Mouse (Mus musculus): ENCODE measurements around the gene Tfdp2. TPM values are rescaled to one million over a fixed set of nuclear protein-coding genes. Genes with fewer than 3 reads are reported as not detected.

Gene Tfdp2
- total and polyA plus RNA-seq, 2 experiments from 2014 or later = 13.5 to 15.7 TPM

- no peak overlapping the region for H3K4me3 ChIP-seq (ENCODE audit: low read depth, low read length)
- 0 out of 2 replicates have a peak, but pooled peaks cover 2% of the 10 kb centered on the region for H3K4me1 ChIP-seq (ENCODE audit: insufficient read depth, low read length)
- TF ChIP-seq CTCF (IDR thresholded peaks at IDR 0.05) = no peak
- no peaks in the 10 kb centered on the region for H3K36me3 ChIP-seq (ENCODE audit: insufficient read depth, low read length)
- no peak overlapping the region for H3K4me2 ChIP-seq (ENCODE audit: low read depth, low read length, poor library complexity, severe bottlenecking)
- H3K27me3 ChIP-seq (ENCODE audit: insufficient read depth, low read length) = no peaks in the 10 kb centered on the region
- DNase-seq (ENCODE audit: low spot score) (peak; percentile 34), ATAC-seq (ENCODE audit: low FRiP score) (no peak)
- no peak overlapping the region for H3K27ac ChIP-seq (ENCODE audit: low read depth, low read length)
- no peak overlapping the region for H3K9ac ChIP-seq (replicated peaks; ENCODE audit: low read length, poor library complexity, severe bottlenecking)
- WGBS = 65% methylated on average over 8 of the region's 8 CpGs
- no peaks in the 10 kb centered on the region for H3K9me3 ChIP-seq (ENCODE audit: low read length)
These were observed 157.7 kb downstream of the Tfdp2 start for GRCm38 (mm10) chr9:96353799-96354198.

GRCm38 (mm10) chr9:96360056-96360455 lies 164.0 kb downstream of the Tfdp2 start:
- Histone ChIP-seq H3K27me3 (ENCODE audit: insufficient read depth, low read length) (no peaks in the 10 kb centered on the region), H3K4me3 (ENCODE audit: low read depth, low read length) (no peak overlapping the region), H3K4me2 (ENCODE audit: low read depth, low read length, poor library complexity, severe bottlenecking) (no peak overlapping the region), H3K27ac (ENCODE audit: low read depth, low read length) (no peak overlapping the region), H3K9me3 (ENCODE audit: low read length) (no peaks in the 10 kb centered on the region), H3K9ac (replicated peaks; ENCODE audit: low read length, poor library complexity, severe bottlenecking) (no peak overlapping the region), H3K4me1 (ENCODE audit: insufficient read depth, low read length) (peaks cover 11% of the 10 kb centered on the region; the same call in 1 of the 2 replicates), H3K36me3 (ENCODE audit: insufficient read depth, low read length) (no peaks in the 10 kb centered on the region)
- DNase-seq (ENCODE audit: low spot score) (no peak), ATAC-seq (ENCODE audit: low FRiP score) (no peak)
- WGBS = 90% methylated on average over 3 of the region's 3 CpGs
- no peak for TF ChIP-seq CTCF (IDR thresholded peaks at IDR 0.05)

- peak overlapping the region; percentile 90 for H3K9ac ChIP-seq (replicated peaks; ENCODE audit: low read length, poor library complexity, severe bottlenecking)
- under 1% methylated on average over 62 of the region's 64 CpGs for WGBS
- peaks cover 11% of the 10 kb centered on the region; the same call in 1 of the 2 replicates for H3K4me1 ChIP-seq (ENCODE audit: insufficient read depth, low read length)
- peak overlapping the region; percentile 86 for H3K4me3 ChIP-seq (ENCODE audit: low read depth, low read length)
- H3K9me3 ChIP-seq (ENCODE audit: low read length) = no peaks in the 10 kb centered on the region
- H3K27ac ChIP-seq (ENCODE audit: low read depth, low read length) = peak overlapping the region; percentile 84
- ATAC-seq (ENCODE audit: low FRiP score) = peak; percentile 63
- DNase-seq (ENCODE audit: low spot score) = peak; percentile 47
- no peaks in the 10 kb centered on the region for H3K36me3 ChIP-seq (ENCODE audit: insufficient read depth, low read length)
- no peaks in the 10 kb centered on the region for H3K27me3 ChIP-seq (ENCODE audit: insufficient read depth, low read length)
- peak overlapping the region; percentile 63 for H3K4me2 ChIP-seq (ENCODE audit: low read depth, low read length, poor library complexity, severe bottlenecking)
- TF ChIP-seq CTCF (IDR thresholded peaks at IDR 0.05) = no peak
These were observed 167.6 kb downstream of the Tfdp2 start for GRCm38 (mm10) chr9:96363581-96364140.

- Histone ChIP-seq H3K27me3 (ENCODE audit: insufficient read depth, low read length) (no peaks in the 10 kb centered on the region), H3K9ac (replicated peaks; ENCODE audit: low read length, poor library complexity, severe bottlenecking) (peak within 1 kb of the TSS; percentile 90), H3K4me3 (ENCODE audit: low read depth, low read length) (peak within 1 kb of the TSS; percentile 86), H3K4me2 (ENCODE audit: low read depth, low read length, poor library complexity, severe bottlenecking) (peak within 1 kb of the TSS; percentile 63), H3K27ac (ENCODE audit: low read depth, low read length) (peak within 1 kb of the TSS; percentile 84), H3K9me3 (ENCODE audit: low read length) (no peaks in the 10 kb centered on the region), H3K36me3 (ENCODE audit: insufficient read depth, low read length) (no peaks in the 10 kb centered on the region), H3K4me1 (ENCODE audit: insufficient read depth, low read length) (peaks cover 11% of the 10 kb centered on the region; the same call in 1 of the 2 replicates)
- DNase-seq (ENCODE audit: low spot score) = peak; percentile 96
- WGBS = 3% methylated on average over 69 of the region's 81 CpGs
- peak; percentile 97 for ATAC-seq (ENCODE audit: low FRiP score)
- peak; percentile 44 for TF ChIP-seq CTCF (IDR thresholded peaks at IDR 0.05)
These were observed 168.2 kb downstream of the Tfdp2 start, which contains the start of gene Atp1b3 for GRCm38 (mm10) chr9:96364141-96364838. TSS of gene Atp1b3 (minus strand) at chr9:96364442.

GRCm38 (mm10) chr9:96365271-96365872 lies 169.3 kb downstream of the Tfdp2 start:
- WGBS = 62% methylated on average over 6 of the region's 6 CpGs
- 0 out of 2 replicates have a peak overlapping the region, but pooled peaks have one; percentile 18 for H3K27ac ChIP-seq (ENCODE audit: low read depth, low read length)

More at GRCm38 (mm10) chr9:96365271-96365872, 169.3 kb downstream of the Tfdp2 start:
- Histone ChIP-seq H3K4me1 (ENCODE audit: insufficient read depth, low read length) (peaks cover 11% of the 10 kb centered on the region; the same call in 1 of the 2 replicates), H3K27me3 (ENCODE audit: insufficient read depth, low read length) (no peaks in the 10 kb centered on the region), H3K9ac (replicated peaks; ENCODE audit: low read length, poor library complexity, severe bottlenecking) (no peak overlapping the region), H3K4me3 (ENCODE audit: low read depth, low read length) (no peak overlapping the region), H3K9me3 (ENCODE audit: low read length) (no peaks in the 10 kb centered on the region), H3K36me3 (ENCODE audit: insufficient read depth, low read length) (no peaks in the 10 kb centered on the region), H3K4me2 (ENCODE audit: low read depth, low read length, poor library complexity, severe bottlenecking) (no peak overlapping the region)
- no peak for TF ChIP-seq CTCF (IDR thresholded peaks at IDR 0.05)
- ATAC-seq (ENCODE audit: low FRiP score) = no peak
- no peak for DNase-seq (ENCODE audit: low spot score)
